Mouse (Mus musculus): ENCODE data around the gene Zbtb38.

DNA sequence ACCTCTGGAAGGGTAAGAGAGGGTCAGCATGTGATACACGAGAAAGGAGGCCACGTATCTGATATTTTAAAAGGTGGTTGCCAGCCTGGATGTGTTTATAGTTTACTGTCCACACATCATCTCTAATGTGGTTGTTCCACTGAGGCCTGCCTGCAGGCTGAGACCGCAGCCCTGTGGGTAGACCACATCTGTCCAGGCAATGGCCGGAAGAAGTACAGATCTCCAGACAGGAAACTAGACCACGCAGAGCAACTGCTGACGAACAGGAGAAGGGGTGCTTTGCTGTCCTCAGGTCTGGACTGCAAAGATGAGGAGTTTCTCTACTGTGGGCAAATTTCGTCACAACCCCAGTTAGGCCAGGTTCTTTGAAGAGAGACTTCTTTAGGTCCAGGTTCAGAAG, 101.8 kb downstream of the Zbtb38 start:
- TF ChIP-seq CTCF (IDR thresholded peaks at IDR 0.05; ENCODE audit: low read depth) (no peak), EP300 (optimal IDR thresholded peaks at IDR 0.05) (no peak)

Measured in stomach, postnatal 0 days (tissue).